Mouse (Mus musculus): ENCODE measurements around the gene Slc36a3. TPM values are rescaled to one million over a fixed set of nuclear protein-coding genes. Genes with fewer than 3 reads are reported as not detected.
A peak's percentile ranks its signal among the peaks of the same experiment; 100 is the strongest.

Slc36a3 gene
- not detected in 2 replicates for polyA plus RNA-seq (2015; fragmentation: Nextera tagmentation; extraction: Ambion mirVana)

DNA sequence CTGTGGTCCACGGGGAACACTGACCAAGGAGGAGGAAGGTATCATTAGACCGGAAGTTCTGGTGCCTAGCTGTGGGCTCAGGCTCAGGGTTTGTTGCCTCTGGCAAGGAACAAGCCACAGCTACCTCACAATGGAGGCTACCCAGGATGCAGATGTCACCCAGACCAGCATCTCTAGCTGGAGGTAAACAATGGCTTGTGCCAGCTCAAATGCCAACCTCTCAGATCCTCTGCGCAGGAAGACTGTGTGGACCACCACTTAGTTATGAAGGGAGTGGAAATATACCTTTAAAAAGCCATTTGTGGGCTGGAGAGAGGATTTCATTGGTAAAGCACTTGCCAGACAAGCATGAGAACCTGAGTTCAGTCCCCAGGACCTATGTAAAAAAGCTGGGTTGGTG, at the start of gene Slc36a3:
TSS of gene Slc36a3 (minus strand) at position 101 of the 400 bp plus-strand sequence.
- Histone ChIP-seq H3K36me3 (no peaks in the 10 kb centered on the region), H3K4me1 (no peaks in the 10 kb centered on the region), H3K9ac (no peak within 1 kb of the TSS), H3K9me3 (no peaks in the 10 kb centered on the region; the same call in 1 of the 2 replicates), H3K27me3 (no peaks in the 10 kb centered on the region), H3K4me2 (no peak within 1 kb of the TSS), H3K27ac (no peak within 1 kb of the TSS), H3K4me3 (no peak within 1 kb of the TSS)
- no peak for ATAC-seq (ENCODE audit: insufficient number of reproducible peaks, low FRiP score, low TSS enrichment, low read depth)
- WGBS = 73% methylated on average over 3 of the region's 3 CpGs

DNA sequence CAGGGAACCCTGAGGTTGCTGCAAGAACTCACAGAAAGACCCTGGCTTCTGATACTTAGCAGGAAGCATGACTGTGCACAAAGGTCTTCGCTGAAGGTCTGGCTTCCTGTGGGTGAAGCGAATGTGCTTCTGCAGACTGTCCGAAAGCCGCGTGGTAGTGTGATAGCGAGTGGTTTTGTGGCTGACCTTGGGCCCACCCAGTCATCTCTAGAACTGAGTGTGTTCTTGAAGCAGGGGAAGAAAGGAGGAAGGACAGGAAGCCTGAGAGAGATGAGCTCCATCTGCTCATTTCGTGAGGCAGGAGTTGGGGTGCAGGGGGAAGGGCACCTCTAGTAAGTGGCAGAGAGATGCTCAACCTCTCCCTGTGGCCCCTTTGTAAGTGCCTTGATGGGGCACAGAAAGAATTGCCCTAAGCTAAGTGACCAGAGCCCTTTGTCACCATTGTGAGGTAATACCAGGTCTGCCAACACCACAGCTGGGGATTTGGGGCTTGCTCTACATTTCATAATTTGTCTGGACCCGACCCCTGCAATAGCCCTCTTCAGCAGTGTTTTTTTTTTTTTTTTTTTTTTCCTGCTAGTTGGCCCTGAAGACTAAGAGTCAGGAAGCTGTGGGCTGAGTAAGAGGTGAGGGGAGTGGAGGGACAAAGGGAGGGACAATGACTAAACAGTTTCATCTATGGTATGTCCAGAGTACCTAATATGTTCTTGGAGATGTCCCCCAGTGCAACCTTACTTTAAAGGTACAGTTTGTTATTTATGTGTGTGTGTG, 46.4 kb upstream of the Slc36a3 start:
- H3K36me3 ChIP-seq = no peaks in the 10 kb centered on the region
- H3K27ac ChIP-seq = no peak overlapping the region
- no peaks in the 10 kb centered on the region for H3K27me3 ChIP-seq
- H3K4me3 ChIP-seq = no peak overlapping the region
- 75% methylated on average over 8 of the region's 8 CpGs for WGBS
- ATAC-seq (ENCODE audit: insufficient number of reproducible peaks, low FRiP score, low TSS enrichment, low read depth) = no peak
- H3K4me1 ChIP-seq = no peaks in the 10 kb centered on the region
- H3K9ac ChIP-seq = no peak overlapping the region
- no peaks in the 10 kb centered on the region for H3K9me3 ChIP-seq
- H3K4me2 ChIP-seq = no peak overlapping the region

DNA sequence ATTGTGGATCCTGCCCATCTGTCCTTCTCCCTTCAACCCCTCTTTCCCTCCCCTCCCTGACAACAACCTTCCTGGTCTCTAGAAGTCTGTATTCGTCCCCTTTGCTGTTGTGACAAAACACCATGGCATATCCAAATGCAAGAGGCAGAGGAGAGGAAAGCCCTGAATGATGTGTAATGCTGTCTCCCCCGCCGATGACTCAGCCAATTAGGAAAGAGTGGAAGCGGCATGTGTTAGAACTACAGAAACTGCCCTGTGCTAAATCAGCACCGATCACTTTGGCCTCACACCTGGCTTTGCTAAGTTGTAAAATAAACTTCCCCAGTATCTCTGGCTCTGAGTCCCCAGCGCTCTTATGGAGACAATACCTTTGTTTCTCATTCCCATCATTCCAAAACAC, 45.6 kb upstream of the Slc36a3 start:
- no peak overlapping the region for H3K4me3 ChIP-seq
- no peaks in the 10 kb centered on the region for H3K27me3 ChIP-seq
- no peak overlapping the region for H3K27ac ChIP-seq
- H3K4me1 ChIP-seq = no peaks in the 10 kb centered on the region
- H3K9ac ChIP-seq = no peak overlapping the region
- 55% methylated on average over 6 of the region's 6 CpGs for WGBS
- no peaks in the 10 kb centered on the region for H3K36me3 ChIP-seq
- no peak overlapping the region for H3K4me2 ChIP-seq
- H3K9me3 ChIP-seq = no peaks in the 10 kb centered on the region
- ATAC-seq (ENCODE audit: insufficient number of reproducible peaks, low FRiP score, low TSS enrichment, low read depth) = no peak

DNA sequence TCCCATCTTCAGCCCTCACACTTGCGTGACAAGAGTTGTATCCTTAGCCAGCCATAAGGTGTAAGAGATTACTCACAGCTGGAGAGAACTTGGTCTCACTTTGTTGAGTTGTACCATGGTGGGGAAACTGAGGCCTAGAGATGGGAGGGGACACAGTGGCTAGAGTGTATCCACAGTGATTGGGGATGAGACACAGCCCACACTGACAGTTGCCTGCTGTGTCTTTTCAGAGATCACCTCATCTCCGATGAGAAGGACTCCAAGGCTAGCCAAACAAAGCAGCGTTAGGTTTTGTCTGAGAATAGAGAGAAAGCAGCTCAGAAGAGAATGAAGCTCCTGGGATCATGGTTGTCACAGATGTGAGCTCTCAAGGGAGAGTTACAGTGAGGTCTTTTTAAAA, 38.7 kb upstream of the Slc36a3 start:
- no peaks in the 10 kb centered on the region for H3K27me3 ChIP-seq
- no peaks in the 10 kb centered on the region for H3K9me3 ChIP-seq
- H3K4me2 ChIP-seq = no peak overlapping the region
- ATAC-seq (ENCODE audit: insufficient number of reproducible peaks, low FRiP score, low TSS enrichment, low read depth) = no peak
- no peaks in the 10 kb centered on the region for H3K36me3 ChIP-seq
- WGBS = 79% methylated on average over 3 of the region's 3 CpGs
- H3K9ac ChIP-seq = no peak overlapping the region
- no peaks in the 10 kb centered on the region for H3K4me1 ChIP-seq
- no peak overlapping the region for H3K27ac ChIP-seq
- H3K4me3 ChIP-seq = no peak overlapping the region

DNA sequence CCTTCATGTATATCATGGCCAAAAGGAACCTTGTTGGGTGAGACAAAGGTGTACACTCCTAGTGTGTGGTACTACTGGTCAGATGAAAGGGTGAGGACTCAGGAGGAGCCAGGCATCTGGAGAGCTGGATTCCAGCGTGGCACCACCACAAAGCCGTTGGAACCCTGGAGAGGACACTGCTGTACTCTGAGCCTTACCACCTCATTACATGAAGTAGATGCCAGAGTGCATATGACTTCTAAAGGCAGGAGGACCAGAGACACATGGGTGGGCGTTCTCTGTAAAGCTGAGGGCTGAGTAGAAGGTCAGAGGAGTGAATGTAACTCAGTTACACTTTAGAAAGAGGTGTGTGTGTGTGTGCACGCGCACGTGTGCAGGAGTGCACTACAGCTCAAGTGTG, 36.3 kb upstream of the Slc36a3 start:
- Histone ChIP-seq H3K36me3 (no peaks in the 10 kb centered on the region), H3K27ac (no peak overlapping the region), H3K4me1 (peaks cover 4% of the 10 kb centered on the region; the same call in 1 of the 2 replicates), H3K27me3 (no peaks in the 10 kb centered on the region), H3K9ac (no peak overlapping the region), H3K9me3 (no peaks in the 10 kb centered on the region), H3K4me3 (no peak overlapping the region), H3K4me2 (no peak overlapping the region)
- no peak for ATAC-seq (ENCODE audit: insufficient number of reproducible peaks, low FRiP score, low TSS enrichment, low read depth)
- WGBS = 76% methylated on average over 6 of the region's 6 CpGs

DNA sequence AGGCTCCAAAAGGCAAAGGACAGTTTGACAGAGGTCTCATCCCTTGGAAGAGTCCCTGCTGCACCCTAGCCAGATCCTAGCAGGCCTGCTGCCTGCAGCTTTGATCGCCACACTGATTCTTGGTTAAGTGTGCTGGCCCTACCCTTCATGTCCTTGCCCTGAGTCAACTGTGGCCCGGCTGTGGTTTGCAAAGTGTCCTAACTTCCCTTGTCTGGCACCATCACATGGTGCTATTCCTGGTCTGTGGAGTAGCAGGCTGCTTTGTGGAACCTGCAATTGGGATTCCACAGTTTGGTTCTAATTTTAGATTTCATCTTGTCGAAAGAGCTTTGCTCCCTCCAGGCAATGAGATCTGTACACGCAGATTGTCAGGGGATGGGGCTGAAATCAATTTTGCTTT, 35.8 kb upstream of the Slc36a3 start:
- H3K4me2 ChIP-seq = no peak overlapping the region
- no peaks in the 10 kb centered on the region for H3K36me3 ChIP-seq
- H3K27ac ChIP-seq = no peak overlapping the region
- no peak overlapping the region for H3K4me3 ChIP-seq
- peaks cover 4% of the 10 kb centered on the region; the same call in 1 of the 2 replicates for H3K4me1 ChIP-seq
- H3K27me3 ChIP-seq = no peaks in the 10 kb centered on the region
- 62% methylated on average over 4 of the region's 4 CpGs for WGBS
- no peaks in the 10 kb centered on the region for H3K9me3 ChIP-seq
- H3K9ac ChIP-seq = no peak overlapping the region
- no peak for ATAC-seq (ENCODE audit: insufficient number of reproducible peaks, low FRiP score, low TSS enrichment, low read depth)

DNA sequence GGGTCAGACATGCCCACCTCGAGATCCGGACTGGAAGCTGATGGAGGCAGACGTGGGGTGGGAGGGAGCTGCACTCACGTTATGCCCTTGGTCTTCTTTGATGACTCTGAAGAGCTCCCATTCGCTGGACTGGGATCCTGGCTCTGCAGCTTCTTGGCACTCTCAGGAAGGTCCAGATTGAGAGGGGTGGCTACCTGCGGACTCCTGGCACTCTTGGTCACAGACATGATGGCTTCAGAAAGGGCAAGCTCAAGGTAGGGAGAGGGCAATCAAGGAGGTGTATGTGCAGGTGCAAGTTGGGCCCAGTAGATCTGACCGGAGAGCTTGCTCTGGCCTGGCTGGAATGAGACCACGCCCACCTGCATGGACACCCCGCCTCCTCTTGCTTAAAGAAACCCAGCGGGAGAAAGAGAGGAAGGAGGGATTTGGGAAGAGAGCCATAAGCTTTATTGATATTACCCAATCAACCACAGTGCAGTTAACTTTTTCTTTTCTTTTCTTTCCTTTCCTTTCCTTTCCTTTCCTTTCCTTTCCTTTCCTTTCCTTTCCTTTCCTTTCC, 33.3 kb upstream of the Slc36a3 start, which contains the start of gene Slc36a2:
TSS of gene Slc36a2 (minus strand) at position 345 of the 559 bp plus-strand sequence.
- H3K36me3 ChIP-seq = no peaks in the 10 kb centered on the region
- 28% methylated on average over 10 of the region's 10 CpGs for WGBS
- peaks cover 4% of the 10 kb centered on the region; the same call in 1 of the 2 replicates for H3K4me1 ChIP-seq
- no peak within 1 kb of the TSS for H3K9ac ChIP-seq
- no peak within 1 kb of the TSS for H3K4me2 ChIP-seq
- no peaks in the 10 kb centered on the region for H3K27me3 ChIP-seq
- no peak within 1 kb of the TSS for H3K4me3 ChIP-seq
- H3K27ac ChIP-seq = no peak within 1 kb of the TSS
- ATAC-seq (ENCODE audit: insufficient number of reproducible peaks, low FRiP score, low TSS enrichment, low read depth) = no peak
- no peaks in the 10 kb centered on the region for H3K9me3 ChIP-seq

DNA sequence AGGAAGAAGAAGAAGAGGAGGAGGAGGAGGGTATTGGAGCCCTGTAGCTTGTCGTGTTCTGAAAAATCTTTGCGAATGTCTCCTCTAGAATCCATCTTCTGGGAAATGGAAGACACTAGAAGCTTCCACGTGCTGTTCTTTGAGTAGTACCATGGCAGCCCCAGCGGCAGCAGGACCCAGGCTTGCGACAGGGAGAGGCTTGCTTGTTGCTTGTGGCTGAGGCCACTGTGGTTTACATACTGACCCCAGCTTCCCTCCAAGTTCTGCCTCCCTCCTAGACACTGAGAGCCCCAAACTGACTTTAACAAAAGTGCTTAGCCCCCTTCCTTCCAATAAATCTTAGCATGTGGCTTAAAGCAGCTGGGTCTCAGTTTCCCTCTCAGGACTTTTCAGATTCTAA, 32.7 kb upstream of the Slc36a3 start:
- Histone ChIP-seq H3K4me1 (peaks cover 4% of the 10 kb centered on the region; the same call in 1 of the 2 replicates), H3K27me3 (no peaks in the 10 kb centered on the region), H3K27ac (no peak overlapping the region), H3K36me3 (no peaks in the 10 kb centered on the region), H3K4me3 (no peak overlapping the region), H3K9ac (no peak overlapping the region), H3K9me3 (no peaks in the 10 kb centered on the region), H3K4me2 (no peak overlapping the region)
- ATAC-seq (ENCODE audit: insufficient number of reproducible peaks, low FRiP score, low TSS enrichment, low read depth) = no peak
- 82% methylated on average over 5 of the region's 5 CpGs for WGBS

DNA sequence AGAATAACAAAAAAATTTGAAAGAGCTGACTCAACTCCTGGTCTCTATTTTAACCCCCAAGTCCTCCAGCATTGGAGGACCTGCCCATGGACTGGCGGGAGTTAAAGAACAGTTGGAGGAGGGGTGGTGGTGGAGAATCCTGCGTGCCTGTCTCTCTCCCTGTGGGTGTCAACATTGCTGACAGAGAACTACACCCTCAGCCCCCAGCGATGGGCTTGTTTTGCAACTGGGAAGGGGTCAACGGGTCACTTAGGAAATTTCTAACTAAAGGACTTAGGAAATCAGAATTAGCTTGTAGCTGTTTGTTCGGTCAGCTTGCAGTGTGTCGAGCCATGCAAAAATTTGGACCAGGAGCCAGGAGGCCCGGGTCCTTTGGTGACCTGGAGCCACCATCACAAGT, 31.6 kb upstream of the Slc36a3 start:
- H3K36me3 ChIP-seq = no peaks in the 10 kb centered on the region
- no peak overlapping the region for H3K4me2 ChIP-seq
- WGBS = 61% methylated on average over 7 of the region's 7 CpGs
- H3K9me3 ChIP-seq = no peaks in the 10 kb centered on the region
- ATAC-seq (ENCODE audit: insufficient number of reproducible peaks, low FRiP score, low TSS enrichment, low read depth) = no peak
- peaks cover 4% of the 10 kb centered on the region; the same call in 1 of the 2 replicates for H3K4me1 ChIP-seq
- H3K4me3 ChIP-seq = no peak overlapping the region
- H3K27ac ChIP-seq = no peak overlapping the region
- H3K27me3 ChIP-seq = no peaks in the 10 kb centered on the region
- no peak overlapping the region for H3K9ac ChIP-seq

DNA sequence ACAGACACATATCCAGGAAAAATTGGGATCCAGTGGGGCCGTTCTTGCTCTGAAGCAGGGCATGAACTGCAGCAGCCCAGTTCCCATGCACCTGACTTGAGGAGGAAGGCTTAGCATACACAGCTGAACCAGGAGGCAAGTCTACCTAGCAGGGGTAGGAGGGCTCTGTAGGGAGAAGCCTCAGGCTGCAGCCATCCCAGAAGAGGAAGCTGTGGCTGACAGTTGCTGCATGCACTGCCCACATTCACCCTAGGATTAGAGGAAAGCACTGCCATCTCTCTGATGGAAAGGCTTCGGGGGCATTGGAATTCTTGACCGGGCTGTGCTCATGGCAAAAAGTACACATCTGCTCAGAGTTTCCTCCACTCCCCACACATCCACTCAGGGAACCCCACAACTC, 28.3 kb upstream of the Slc36a3 start:
- ATAC-seq (ENCODE audit: insufficient number of reproducible peaks, low FRiP score, low TSS enrichment, low read depth) = no peak
- Histone ChIP-seq H3K36me3 (no peaks in the 10 kb centered on the region), H3K9me3 (no peaks in the 10 kb centered on the region), H3K27me3 (no peaks in the 10 kb centered on the region), H3K4me2 (no peak overlapping the region), H3K9ac (no peak overlapping the region), H3K27ac (no peak overlapping the region), H3K4me3 (no peak overlapping the region), H3K4me1 (peaks cover 2% of the 10 kb centered on the region; the same call in 1 of the 2 replicates)
- 71% methylated on average over 3 of the region's 3 CpGs for whole genome bisulfite sequencing

DNA sequence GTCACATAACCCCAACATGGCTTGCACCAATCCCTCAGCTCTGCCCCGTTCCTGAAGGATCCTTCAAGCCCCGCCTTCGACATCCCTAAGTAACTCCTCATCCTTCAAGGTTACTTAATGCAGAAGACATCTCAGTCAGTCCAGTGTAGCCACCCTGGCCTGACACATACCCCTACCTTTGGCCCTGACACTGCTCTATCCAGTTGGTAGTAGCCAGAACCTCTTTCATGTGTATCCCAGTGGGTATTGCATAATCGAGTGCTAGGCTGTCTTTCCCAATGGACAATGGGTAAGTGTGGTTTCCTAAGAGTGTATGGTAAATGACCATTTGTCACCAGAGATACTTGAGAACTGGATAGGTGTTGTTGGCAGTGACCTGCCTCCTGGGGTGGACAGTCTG, 27.3 kb upstream of the Slc36a3 start:
- peak; percentile 57; the same call in 1 of the 2 replicates for ATAC-seq (ENCODE audit: insufficient number of reproducible peaks, low FRiP score, low TSS enrichment, low read depth)
- 72% methylated on average over 4 of the region's 4 CpGs for WGBS
- Histone ChIP-seq H3K9ac (no peak overlapping the region), H3K9me3 (no peaks in the 10 kb centered on the region), H3K4me1 (no peaks in the 10 kb centered on the region), H3K27ac (no peak overlapping the region), H3K4me2 (no peak overlapping the region), H3K4me3 (no peak overlapping the region), H3K36me3 (no peaks in the 10 kb centered on the region), H3K27me3 (no peaks in the 10 kb centered on the region)

DNA sequence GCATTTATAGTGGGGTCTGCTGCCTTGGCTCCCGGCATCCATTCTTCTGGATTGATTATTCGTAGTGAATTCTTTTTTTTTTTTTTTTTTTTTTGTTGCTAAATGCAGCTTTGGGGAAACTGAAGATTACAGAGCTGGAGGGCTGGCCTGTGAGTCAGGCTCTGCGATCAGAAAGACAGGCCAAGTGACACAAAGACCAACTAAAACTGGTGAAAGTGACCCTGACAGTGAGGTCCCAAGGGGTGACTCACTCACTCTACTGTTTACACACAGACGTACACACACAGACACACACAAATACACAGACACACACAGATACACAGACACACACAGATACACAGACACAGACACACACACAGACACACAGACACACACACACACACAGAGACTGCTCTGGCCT, 19.0 kb upstream of the Slc36a3 start:
- 86% methylated on average over 4 of the region's 4 CpGs for WGBS
- no peak for ATAC-seq (ENCODE audit: insufficient number of reproducible peaks, low FRiP score, low TSS enrichment, low read depth)
- no peaks in the 10 kb centered on the region for H3K4me1 ChIP-seq

More for the DNA sequence above, 19.0 kb upstream of the Slc36a3 start:
- Histone ChIP-seq H3K9me3 (no peaks in the 10 kb centered on the region), H3K36me3 (no peaks in the 10 kb centered on the region), H3K27me3 (no peaks in the 10 kb centered on the region), H3K4me3 (no peak overlapping the region), H3K27ac (no peak overlapping the region), H3K9ac (no peak overlapping the region), H3K4me2 (no peak overlapping the region)

Measured in limb, embryonic 15.5 days (tissue).